Mouse (Mus musculus): Measurements from ENCODE around the gene Thoc6. TPM values are rescaled to one million over a fixed set of nuclear protein-coding genes. Genes with fewer than 3 reads are reported as not detected.
A peak's percentile ranks its signal among the peaks of the same experiment; 100 is the strongest.

Gene Thoc6
- polyA plus RNA-seq, 1 experiment from 2014 or later, result 47.2 TPM

- 84% methylated on average over 3 of the region's 3 CpGs for WGBS
- Histone ChIP-seq H3K27me3 (peaks cover 62% of the 10 kb centered on the region), H3K36me3 (no peaks in the 10 kb centered on the region), H3K4me2 (no peak overlapping the region), H3K27ac (no peak overlapping the region), H3K9ac (no peak overlapping the region), H3K4me1 (replicated peaks) (peaks cover 8% of the 10 kb centered on the region; the same call in 1 of the 2 replicates), H3K4me3 (no peak overlapping the region), H3K9me3 (no peaks in the 10 kb centered on the region)
- ATAC-seq (ENCODE audit: low FRiP score), result no peak
These were observed 15.2 kb downstream of the Thoc6 start for GRCm38 (mm10) chr17:23658450-23658849.

DNA sequence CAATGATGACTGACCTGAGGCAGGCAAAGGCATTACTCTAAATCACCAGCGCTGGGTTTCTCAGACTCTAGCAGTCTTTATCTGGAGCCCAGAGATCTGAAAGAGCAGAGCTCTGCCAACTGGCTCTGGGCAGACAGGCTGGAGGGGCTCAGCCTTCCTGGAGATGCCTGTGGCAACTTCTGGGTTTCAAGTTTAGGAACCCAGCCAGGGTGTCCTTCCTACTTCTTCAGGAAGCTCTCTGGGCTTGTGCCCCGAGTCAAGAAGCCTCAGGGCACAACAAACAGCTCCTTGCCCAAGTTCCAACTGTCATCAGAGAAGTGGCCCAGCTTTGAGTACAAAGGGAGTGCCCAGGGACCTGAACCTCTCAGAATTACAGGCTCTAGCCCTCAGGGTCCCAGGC is 19.3 kb downstream of the Thoc6 start:
- no peak overlapping the region for H3K9ac ChIP-seq
- no peak overlapping the region for H3K27ac ChIP-seq
- WGBS, result 72% methylated on average over 2 of the region's 2 CpGs
- no peak overlapping the region for H3K4me2 ChIP-seq
- no peak overlapping the region for H3K4me3 ChIP-seq
- peaks cover 22% of the 10 kb centered on the region for H3K27me3 ChIP-seq
- no peak for ATAC-seq (ENCODE audit: low FRiP score)
- H3K9me3 ChIP-seq, result no peaks in the 10 kb centered on the region
- H3K36me3 ChIP-seq, result no peaks in the 10 kb centered on the region
- H3K4me1 ChIP-seq (replicated peaks), result no peaks in the 10 kb centered on the region

GRCm38 (mm10) chr17:23654001-23654400 is 19.7 kb downstream of the Thoc6 start:
- no peak for ATAC-seq (ENCODE audit: low FRiP score)
- Histone ChIP-seq H3K27ac (no peak overlapping the region), H3K36me3 (no peaks in the 10 kb centered on the region), H3K4me3 (no peak overlapping the region), H3K9ac (no peak overlapping the region), H3K27me3 (peaks cover 18% of the 10 kb centered on the region), H3K4me2 (no peak overlapping the region), H3K4me1 (replicated peaks) (no peaks in the 10 kb centered on the region), H3K9me3 (no peaks in the 10 kb centered on the region)
- 69% methylated on average over 6 of the region's 6 CpGs for WGBS

- no peaks in the 10 kb centered on the region for H3K4me1 ChIP-seq (replicated peaks)
- no peaks in the 10 kb centered on the region for H3K9me3 ChIP-seq
- no peak overlapping the region for H3K4me3 ChIP-seq
- H3K4me2 ChIP-seq, result no peak overlapping the region
- WGBS, result 85% methylated on average over 2 of the region's 2 CpGs
- peaks cover 15% of the 10 kb centered on the region; the same call in 1 of the 2 replicates for H3K27me3 ChIP-seq
- H3K9ac ChIP-seq, result no peak overlapping the region
- H3K27ac ChIP-seq, result no peak overlapping the region
- H3K36me3 ChIP-seq, result no peaks in the 10 kb centered on the region
- no peak for ATAC-seq (ENCODE audit: low FRiP score)
These were observed 20.4 kb downstream of the Thoc6 start for GRCm38 (mm10) chr17:23653324-23653723.

- no peak overlapping the region for H3K9ac ChIP-seq
- no peaks in the 10 kb centered on the region for H3K9me3 ChIP-seq
- no peak overlapping the region for H3K4me3 ChIP-seq
- H3K4me2 ChIP-seq, result no peak overlapping the region
- no peaks in the 10 kb centered on the region for H3K4me1 ChIP-seq (replicated peaks)
- no peak for ATAC-seq (ENCODE audit: low FRiP score)
- whole genome bisulfite sequencing, result 89% methylated on average over 6 of the region's 6 CpGs
- H3K27me3 ChIP-seq, result peaks cover 18% of the 10 kb centered on the region
- H3K27ac ChIP-seq, result no peak overlapping the region
- H3K36me3 ChIP-seq, result no peaks in the 10 kb centered on the region
These were observed 22.3 kb downstream of the Thoc6 start for GRCm38 (mm10) chr17:23651363-23651762.

- Histone ChIP-seq H3K4me1 (replicated peaks) (peaks cover 11% of the 10 kb centered on the region), H3K9me3 (no peaks in the 10 kb centered on the region), H3K27me3 (peaks cover 56% of the 10 kb centered on the region), H3K4me3 (no peak overlapping the region), H3K4me2 (no peak overlapping the region), H3K9ac (no peak overlapping the region), H3K27ac (no peak overlapping the region), H3K36me3 (no peaks in the 10 kb centered on the region)
- WGBS, result 31% methylated on average over 10 of the region's 10 CpGs
- no peak for ATAC-seq (ENCODE audit: low FRiP score)
These were observed 27.8 kb downstream of the Thoc6 start for GRCm38 (mm10) chr17:23645894-23646293.

DNA sequence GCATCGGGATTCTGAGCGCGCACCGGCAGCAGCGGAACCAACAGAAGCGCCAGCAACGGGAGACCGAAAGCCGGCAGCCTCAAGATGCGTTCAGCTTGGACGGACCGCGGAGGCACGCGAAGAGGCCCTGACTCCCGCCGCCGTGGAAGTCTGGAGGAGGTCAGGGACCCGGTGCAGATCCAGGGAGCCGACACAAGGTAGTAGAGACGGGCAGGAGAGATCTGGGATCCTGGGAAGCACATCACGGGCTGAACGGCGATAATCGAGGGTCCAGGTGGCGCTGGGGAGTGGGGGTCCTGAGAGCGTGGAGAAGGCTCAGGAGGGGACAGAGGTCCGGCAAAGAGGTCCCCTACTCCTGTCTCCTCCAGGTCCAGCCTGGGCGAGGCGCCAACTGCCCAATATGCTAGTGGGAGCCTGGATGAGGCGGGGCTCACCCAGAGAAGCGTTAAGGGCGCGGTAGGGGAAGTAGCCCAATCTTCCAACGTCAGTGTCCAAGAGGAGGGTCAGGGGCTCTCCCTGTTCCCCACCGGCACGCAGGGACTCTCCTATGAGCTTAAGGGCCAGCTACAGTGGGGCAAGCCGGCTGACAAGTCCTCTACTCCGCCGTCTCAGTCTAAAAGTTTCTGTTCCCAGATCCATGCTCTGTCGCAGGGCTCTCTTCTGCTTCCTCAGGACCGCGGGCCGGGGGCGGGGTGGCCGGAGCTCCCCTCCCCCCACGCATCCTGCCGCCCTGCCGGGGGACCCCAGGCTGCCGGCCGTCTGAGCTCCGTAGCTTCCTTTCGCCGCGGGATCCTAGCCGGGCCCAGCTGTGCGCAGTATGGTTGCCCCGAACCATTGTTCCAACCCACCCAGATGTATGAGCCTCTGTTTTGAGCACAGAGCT is 28.8 kb downstream of the Thoc6 start, which contains the start of gene Mmp25:
Mmp25 (minus strand) TSS at position 665 of the 883 bp plus-strand sequence.
- H3K36me3 ChIP-seq, result no peaks in the 10 kb centered on the region
- peak within 1 kb of the TSS; percentile 42 for H3K4me3 ChIP-seq
- H3K9me3 ChIP-seq, result no peaks in the 10 kb centered on the region
- no peak within 1 kb of the TSS for H3K27ac ChIP-seq
- peaks cover 11% of the 10 kb centered on the region for H3K4me1 ChIP-seq (replicated peaks)
- WGBS, result under 1% methylated on average over 52 of the region's 58 CpGs
- 0 out of 2 replicates have a peak, but pooled peaks have one; percentile 46 for ATAC-seq (ENCODE audit: low FRiP score)
- H3K4me2 ChIP-seq, result peak within 1 kb of the TSS; percentile 67
- H3K27me3 ChIP-seq, result peaks cover 56% of the 10 kb centered on the region
- H3K9ac ChIP-seq, result peak within 1 kb of the TSS; percentile 64

- no peaks in the 10 kb centered on the region for H3K4me1 ChIP-seq (replicated peaks)
- H3K27ac ChIP-seq, result no peak overlapping the region
- H3K4me3 ChIP-seq, result no peak overlapping the region
- no peak overlapping the region for H3K9ac ChIP-seq
- 92% methylated on average over 8 of the region's 8 CpGs for WGBS
- H3K9me3 ChIP-seq, result no peaks in the 10 kb centered on the region
- H3K4me2 ChIP-seq, result no peak overlapping the region
- 0 out of 2 replicates have a peak, but pooled peaks have one; percentile 22 for ATAC-seq (ENCODE audit: low FRiP score)
- H3K27me3 ChIP-seq, result peaks cover 5% of the 10 kb centered on the region; the same call in 1 of the 2 replicates
- no peaks in the 10 kb centered on the region for H3K36me3 ChIP-seq
These were observed 42.4 kb downstream of the Thoc6 start for GRCm38 (mm10) chr17:23631241-23631640.

GRCm38 (mm10) chr17:23630195-23631020 is 43.3 kb downstream of the Thoc6 start:
- Histone ChIP-seq H3K4me1 (replicated peaks) (no peaks in the 10 kb centered on the region), H3K4me2 (peak overlapping the region; percentile 46), H3K27me3 (peaks cover 5% of the 10 kb centered on the region; the same call in 1 of the 2 replicates), H3K36me3 (no peaks in the 10 kb centered on the region), H3K27ac (no peak overlapping the region), H3K9ac (peak overlapping the region; percentile 46; the same call in 1 of the 2 replicates), H3K4me3 (peak overlapping the region; percentile 15; the same call in 1 of the 2 replicates), H3K9me3 (no peaks in the 10 kb centered on the region)
- ATAC-seq (ENCODE audit: low FRiP score), result peak; percentile 85
- WGBS, result 16% methylated on average over 22 of the region's 22 CpGs

DNA sequence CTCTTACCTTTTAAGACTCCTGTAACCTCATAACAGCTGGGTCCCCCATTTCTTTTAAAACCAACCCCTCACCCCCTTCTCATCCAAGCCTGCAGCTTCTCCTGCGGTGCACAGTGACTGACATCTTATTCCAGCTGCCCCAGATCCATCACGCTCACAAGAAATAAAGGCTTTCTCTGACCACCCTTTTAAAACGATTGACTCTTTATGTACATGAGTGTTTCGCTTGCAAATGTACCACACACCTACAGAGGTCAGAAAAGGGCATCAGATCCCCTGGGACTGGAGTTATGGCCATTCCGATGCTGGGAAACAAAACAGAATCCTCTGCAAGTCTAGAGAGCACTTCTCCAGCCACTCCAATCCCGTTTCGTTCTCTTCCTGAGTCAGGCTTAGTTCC is 45.9 kb downstream of the Thoc6 start:
- Histone ChIP-seq H3K4me2 (no peak overlapping the region), H3K9me3 (no peaks in the 10 kb centered on the region), H3K27ac (no peak overlapping the region), H3K9ac (no peak overlapping the region), H3K4me3 (no peak overlapping the region), H3K27me3 (no peaks in the 10 kb centered on the region), H3K4me1 (replicated peaks) (no peaks in the 10 kb centered on the region), H3K36me3 (no peaks in the 10 kb centered on the region)
- 34% methylated on average over 7 of the region's 7 CpGs for WGBS
- no peak for ATAC-seq (ENCODE audit: low FRiP score)

DNA sequence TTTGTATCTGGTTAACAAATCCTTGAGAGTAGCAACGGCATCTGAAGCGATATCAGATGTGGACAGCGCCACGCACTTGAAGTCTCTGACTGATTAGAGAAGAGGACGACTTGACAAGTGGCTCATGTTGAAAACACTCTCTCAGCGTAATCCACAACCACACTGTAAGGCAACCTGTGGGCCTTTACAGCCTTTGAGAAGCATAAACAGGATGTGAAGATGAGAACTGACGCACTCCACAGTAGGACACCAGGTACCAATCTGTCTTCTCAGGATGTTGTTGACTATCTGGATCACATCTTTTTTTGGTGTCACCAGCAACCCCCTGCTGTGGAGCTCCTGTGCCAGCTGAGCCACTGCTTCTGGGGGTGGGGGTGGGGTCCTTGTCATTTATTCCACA is 53.3 kb downstream of the Thoc6 start:
- Histone ChIP-seq H3K9me3 (no peaks in the 10 kb centered on the region), H3K27me3 (no peaks in the 10 kb centered on the region), H3K36me3 (no peaks in the 10 kb centered on the region), H3K27ac (no peak overlapping the region), H3K9ac (no peak overlapping the region), H3K4me2 (no peak overlapping the region), H3K4me3 (no peak overlapping the region), H3K4me1 (replicated peaks) (no peaks in the 10 kb centered on the region)
- 84% methylated on average over 7 of the region's 7 CpGs for WGBS
- no peak for ATAC-seq (ENCODE audit: low FRiP score)

Measured in hindbrain, embryonic 13.5 days (tissue).